Mouse (Mus musculus) G1E (cell line): ENCODE results near the gene Pld3. TPM values are rescaled to one million over a fixed set of nuclear protein-coding genes. Genes with fewer than 3 reads are reported as not detected.
A peak's percentile ranks its signal among the peaks of the same experiment; 100 is the strongest.

Source experiments
- ATAC-seq: 2 replicates; pipeline ENCODE4 v1.8.0; 2016; ENCODE audit warnings: mild to moderate bottlenecking; ENCODE audit not compliant: insufficient number of reproducible peaks, poor library complexity, low FRiP score, severe bottlenecking; ENCODE audit errors: extremely low read depth
- DNase-seq: peaks from one replicate; pipeline ENCODE4 v3.0.0; 2012; ENCODE audit warnings: low spot score
- H3K27me3 ChIP-seq: 2 replicates; pipeline ENCODE4 v1.6.1; 2012; ENCODE audit warnings: mild to moderate bottlenecking, low read length, inconsistent platforms; ENCODE audit not compliant: insufficient read depth
- H3K36me3 ChIP-seq: replicated peaks from 2 replicates; pipeline ENCODE3; 2012; ENCODE audit warnings: mild to moderate bottlenecking, inconsistent platforms
- H3K4me1 ChIP-seq: 2 replicates; pipeline ENCODE4 v1.6.1; 2012; ENCODE audit warnings: low read depth, low read length, inconsistent platforms, mixed read lengths; ENCODE audit not compliant: insufficient read depth
- H3K4me3 ChIP-seq: 2 replicates; pipeline ENCODE4 v1.5.1; 2012; ENCODE audit warnings: low read depth, mild to moderate bottlenecking, inconsistent platforms, low read length, moderate library complexity, mixed read lengths
- H3K9me3 ChIP-seq: replicated peaks from 2 replicates; pipeline ENCODE4 v1.6.1; 2012; ENCODE audit warnings: inconsistent platforms
- CTCF ChIP-seq: IDR thresholded peaks from 2 replicates; pipeline ENCODE4 v1.5.1; 2012; ENCODE audit warnings: low read depth, low read length, inconsistent platforms, mixed read lengths
- GATA1 ChIP-seq: IDR thresholded peaks from 2 replicates; pipeline ENCODE4 v1.6.1; 2012; ENCODE audit warnings: borderline replicate concordance, low read length, inconsistent platforms, mixed read lengths
- GATA2 ChIP-seq: IDR thresholded peaks from 2 replicates; pipeline ENCODE4 v1.6.1; 2012; ENCODE audit warnings: low read depth, low read length, inconsistent platforms, borderline replicate concordance
- POLR2AphosphoS5 ChIP-seq: IDR thresholded peaks from 2 replicates; pipeline ENCODE4 v1.6.1; 2012; ENCODE audit warnings: low read depth, low read length, inconsistent platforms; ENCODE audit not compliant: insufficient replicate concordance
- TAL1 ChIP-seq: conservative IDR thresholded peaks from 2 replicates; pipeline ENCODE4 v1.6.1; 2012; ENCODE audit warnings: low read depth, low read length, inconsistent platforms, mixed read lengths
- polyA plus RNA-seq: library from polyadenylated mRNA; stranded (reverse); fragments of >175 nt; gene quantifications from 2 replicates; pipeline ENCODE4 v1.2.3, GENCODE M21; 2012
- total RNA-seq, 2 experiments: library from RNA; stranded (forward) in 1 of 2; stranded (reverse) in 1 of 2; fragments of 200-1000 nt in 1 of 2; fragments of >200 nt in 1 of 2; fragmentation: Nextera tagmentation in 1 of 2; gene quantifications; 2 replicates each; pipeline ENCODE4 v1.2.3; 2014 to 2017

Pld3 gene
- total and polyA plus RNA-seq, 3 experiments, result 7.2 to 23.1 (median 10.5) TPM

- DNase-seq (peak; percentile 20), ATAC-seq (no peak)
- no peak for TF ChIP-seq GATA2
- TF ChIP-seq TAL1, result no peak
- no peak for TF ChIP-seq CTCF
- no peak for TF ChIP-seq POLR2AphosphoS5
- TF ChIP-seq GATA1, result no peak
- Histone ChIP-seq H3K9me3 (no peaks in the 10 kb centered on the region), H3K27me3 (no peaks in the 10 kb centered on the region), H3K4me1 (peaks cover 63% of the 10 kb centered on the region), H3K36me3 (peaks cover 60% of the 10 kb centered on the region), H3K4me3 (peak overlapping the region; percentile 83)
Measured at GRCm38 (mm10) chr7:27592934-27593645, 40.1 kb upstream of the Pld3 start.

GRCm38 (mm10) chr7:27592217-27592929 lies 39.4 kb upstream of the Pld3 start:
- peak; percentile 26; the same call in 1 of the 2 replicates for ATAC-seq
- TF ChIP-seq CTCF, result no peak
- no peak for TF ChIP-seq GATA1
- no peak for TF ChIP-seq GATA2
- H3K27me3 ChIP-seq, result no peaks in the 10 kb centered on the region
- H3K4me1 ChIP-seq, result peaks cover 59% of the 10 kb centered on the region
- no peaks in the 10 kb centered on the region for H3K9me3 ChIP-seq
- peaks cover 56% of the 10 kb centered on the region for H3K36me3 ChIP-seq
- H3K4me3 ChIP-seq, result peak overlapping the region; percentile 83
- peak; percentile 65 for DNase-seq

- Histone ChIP-seq H3K4me1 (peaks cover 56% of the 10 kb centered on the region), H3K9me3 (no peaks in the 10 kb centered on the region), H3K4me3 (peak within 1 kb of the TSS; percentile 83), H3K36me3 (peaks cover 49% of the 10 kb centered on the region), H3K27me3 (no peaks in the 10 kb centered on the region)
- peak; percentile 86 for DNase-seq
- peak; percentile 87 for ATAC-seq
- TF ChIP-seq GATA1, result no peak
- TF ChIP-seq TAL1, result no peak
- no peak for TF ChIP-seq POLR2AphosphoS5
- TF ChIP-seq GATA2, result no peak
- no peak for TF ChIP-seq CTCF
Measured at GRCm38 (mm10) chr7:27591266-27592216, 38.5 kb upstream of the Pld3 start, which contains the start of gene Akt2. Gene Akt2 (plus strand): TSS chr7:27591552.

- H3K9me3 ChIP-seq, result no peaks in the 10 kb centered on the region
- peaks cover 47% of the 10 kb centered on the region for H3K4me1 ChIP-seq
- no peaks in the 10 kb centered on the region for H3K27me3 ChIP-seq
- peak overlapping the region; percentile 83; the same call in 1 of the 2 replicates for H3K4me3 ChIP-seq
- ATAC-seq (no peak), DNase-seq (no peak)
- peaks cover 40% of the 10 kb centered on the region for H3K36me3 ChIP-seq
- TF ChIP-seq CTCF, result no peak
- no peak for TF ChIP-seq POLR2AphosphoS5
- no peak for TF ChIP-seq GATA2
- TF ChIP-seq TAL1, result no peak
Measured at GRCm38 (mm10) chr7:27590566-27591213, 37.7 kb upstream of the Pld3 start.

- peaks cover 41% of the 10 kb centered on the region for H3K4me1 ChIP-seq
- peaks cover 40% of the 10 kb centered on the region for H3K36me3 ChIP-seq
- TF ChIP-seq GATA2 (no peak), TAL1 (no peak), GATA1 (no peak), POLR2AphosphoS5 (no peak), CTCF (no peak)
- ATAC-seq (no peak), DNase-seq (no peak)
- no peak overlapping the region for H3K4me3 ChIP-seq
- no peaks in the 10 kb centered on the region for H3K9me3 ChIP-seq
- no peaks in the 10 kb centered on the region for H3K27me3 ChIP-seq
Measured at GRCm38 (mm10) chr7:27590088-27590487, 37.1 kb upstream of the Pld3 start.
